Mouse (Mus musculus): ENCODE measurements around the gene Arhgef7. TPM values are rescaled to one million over a fixed set of nuclear protein-coding genes. Genes with fewer than 3 reads are reported as not detected.
A peak's percentile ranks its signal among the peaks of the same experiment; 100 is the strongest.
"Not testable (repeated sequence)": the region's sequence is repeated elsewhere in the genome, so short reads cannot be mapped to it uniquely, and the experiment has no call there.

Arhgef7 gene
- polyA plus RNA-seq, 1 experiment from 2014 or later = 67.2 TPM

DNA sequence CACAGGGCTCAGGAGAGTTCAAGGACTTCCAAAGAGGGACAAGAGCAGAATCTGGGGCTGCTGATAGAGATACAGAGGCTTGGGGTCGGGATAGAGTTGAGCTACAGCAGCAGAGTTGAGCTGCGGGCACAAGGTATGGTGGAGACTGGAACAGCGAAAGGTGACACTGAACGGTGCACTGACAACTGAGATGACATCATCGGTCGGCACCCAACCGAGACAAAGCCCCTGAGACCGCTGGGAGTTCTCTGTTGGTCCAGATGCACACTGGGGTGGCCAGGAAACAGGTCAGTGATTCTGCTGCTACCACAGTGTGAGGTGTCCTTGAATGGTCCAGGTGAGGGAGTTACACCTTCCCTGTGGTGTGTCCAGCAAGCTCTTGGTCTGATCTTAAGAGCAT is 115.2 kb downstream of the Arhgef7 start:
- Histone ChIP-seq H3K27me3 (ENCODE audit: control insufficient read depth, insufficient read depth, low read depth, low read length) (no peaks in the 10 kb centered on the region), H3K4me3 (ENCODE audit: low read depth, low read length) (no peak overlapping the region), H3K9me3 (replicated peaks; ENCODE audit: control insufficient read depth, low read length, poor library complexity, severe bottlenecking) (no peaks in the 10 kb centered on the region), H3K9ac (ENCODE audit: low read depth, low read length) (no peak overlapping the region), H3K27ac (ENCODE audit: low read length) (no peak overlapping the region), H3K4me1 (ENCODE audit: control insufficient read depth, insufficient read depth, low read length) (peaks cover 14% of the 10 kb centered on the region), H3K4me2 (ENCODE audit: low read length) (no peak overlapping the region), H3K36me3 (ENCODE audit: control insufficient read depth, insufficient read depth, low read length) (no peaks in the 10 kb centered on the region)
- WGBS = 82% methylated on average over 8 of the region's 8 CpGs
- no peak for ATAC-seq

DNA sequence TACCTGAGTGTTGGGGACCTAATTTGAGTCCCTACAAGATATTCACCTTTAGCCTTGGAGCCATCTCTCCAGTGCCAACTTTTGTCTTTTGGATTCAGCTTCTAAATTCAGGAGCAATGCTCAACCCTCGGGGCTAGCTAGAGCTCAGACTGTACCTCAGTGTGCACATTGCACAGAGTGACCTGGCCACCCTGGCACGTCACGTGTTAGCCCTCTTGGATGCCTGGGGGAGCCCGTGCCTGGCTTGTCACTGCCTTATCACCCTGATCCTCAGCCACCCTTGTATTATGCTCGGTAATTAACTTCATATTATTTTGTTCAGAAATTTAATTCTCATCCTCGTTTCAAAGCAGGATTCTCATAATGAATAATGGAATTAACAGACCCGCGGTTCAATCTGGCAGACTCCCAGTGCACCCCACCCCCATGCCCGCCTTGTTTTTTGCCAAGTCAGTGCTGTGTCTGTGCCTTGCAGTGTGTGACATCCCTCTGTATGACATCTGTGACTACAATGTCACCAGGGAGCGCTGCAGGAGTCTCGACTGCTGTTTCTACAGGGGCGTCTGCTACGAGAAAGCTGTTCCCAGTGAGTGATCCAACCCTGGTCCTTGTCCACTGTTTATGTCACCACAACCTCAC is 116.3 kb downstream of the Arhgef7 start:
- no peaks in the 10 kb centered on the region for H3K27me3 ChIP-seq (ENCODE audit: control insufficient read depth, insufficient read depth, low read depth, low read length)
- H3K4me2 ChIP-seq (ENCODE audit: low read length) = no peak overlapping the region
- H3K27ac ChIP-seq (ENCODE audit: low read length) = no peak overlapping the region
- H3K9me3 ChIP-seq (replicated peaks; ENCODE audit: control insufficient read depth, low read length, poor library complexity, severe bottlenecking) = no peaks in the 10 kb centered on the region
- peaks cover 14% of the 10 kb centered on the region for H3K4me1 ChIP-seq (ENCODE audit: control insufficient read depth, insufficient read depth, low read length)
- WGBS = 56% methylated on average over 13 of the region's 13 CpGs
- no peaks in the 10 kb centered on the region for H3K36me3 ChIP-seq (ENCODE audit: control insufficient read depth, insufficient read depth, low read length)
- H3K9ac ChIP-seq (ENCODE audit: low read depth, low read length) = no peak overlapping the region
- ATAC-seq = peak; percentile 49; the same call in 1 of the 2 replicates
- H3K4me3 ChIP-seq (ENCODE audit: low read depth, low read length) = no peak overlapping the region

DNA sequence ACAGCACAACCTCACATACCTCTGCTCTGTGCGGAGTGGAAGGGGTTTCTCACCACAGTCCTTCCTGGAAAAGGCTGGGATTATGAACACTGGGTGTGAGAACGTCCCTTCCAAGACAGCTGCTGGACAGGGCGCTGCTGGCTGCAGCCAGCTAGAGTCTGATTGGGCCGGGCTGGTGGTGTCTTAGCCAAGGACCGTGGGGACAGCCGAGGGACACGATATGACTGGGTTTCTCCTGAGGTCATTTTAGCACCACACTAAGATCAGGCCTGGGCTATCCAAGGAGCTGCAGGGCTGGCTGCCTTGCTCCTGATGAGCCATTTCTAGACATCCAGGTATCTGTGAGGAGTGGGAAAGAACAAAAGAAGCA is 116.8 kb downstream of the Arhgef7 start:
- Histone ChIP-seq H3K9ac (ENCODE audit: low read depth, low read length) (no peak overlapping the region), H3K9me3 (replicated peaks; ENCODE audit: control insufficient read depth, low read length, poor library complexity, severe bottlenecking) (no peaks in the 10 kb centered on the region), H3K27me3 (ENCODE audit: control insufficient read depth, insufficient read depth, low read depth, low read length) (no peaks in the 10 kb centered on the region), H3K27ac (ENCODE audit: low read length) (no peak overlapping the region), H3K4me1 (ENCODE audit: control insufficient read depth, insufficient read depth, low read length) (peaks cover 14% of the 10 kb centered on the region), H3K4me3 (ENCODE audit: low read depth, low read length) (no peak overlapping the region), H3K36me3 (ENCODE audit: control insufficient read depth, insufficient read depth, low read length) (no peaks in the 10 kb centered on the region), H3K4me2 (ENCODE audit: low read length) (no peak overlapping the region)
- ATAC-seq = 0 out of 2 replicates have a peak, but pooled peaks have one; percentile 12
- WGBS = 85% methylated on average over 7 of the region's 7 CpGs

- Histone ChIP-seq H3K4me3 (ENCODE audit: low read depth, low read length) (no peak overlapping the region), H3K9ac (ENCODE audit: low read depth, low read length) (no peak overlapping the region), H3K36me3 (ENCODE audit: control insufficient read depth, insufficient read depth, low read length) (no peaks in the 10 kb centered on the region), H3K27me3 (ENCODE audit: control insufficient read depth, insufficient read depth, low read depth, low read length) (no peaks in the 10 kb centered on the region), H3K4me1 (ENCODE audit: control insufficient read depth, insufficient read depth, low read length) (peaks cover 6% of the 10 kb centered on the region), H3K4me2 (ENCODE audit: low read length) (no peak overlapping the region), H3K9me3 (replicated peaks; ENCODE audit: control insufficient read depth, low read length, poor library complexity, severe bottlenecking) (no peaks in the 10 kb centered on the region), H3K27ac (ENCODE audit: low read length) (no peak overlapping the region)
- ATAC-seq = no peak
- 95% methylated on average over 6 of the region's 6 CpGs for WGBS
These were observed 119.3 kb downstream of the Arhgef7 start for GRCm38 (mm10) chr8:11846807-11847206.

DNA sequence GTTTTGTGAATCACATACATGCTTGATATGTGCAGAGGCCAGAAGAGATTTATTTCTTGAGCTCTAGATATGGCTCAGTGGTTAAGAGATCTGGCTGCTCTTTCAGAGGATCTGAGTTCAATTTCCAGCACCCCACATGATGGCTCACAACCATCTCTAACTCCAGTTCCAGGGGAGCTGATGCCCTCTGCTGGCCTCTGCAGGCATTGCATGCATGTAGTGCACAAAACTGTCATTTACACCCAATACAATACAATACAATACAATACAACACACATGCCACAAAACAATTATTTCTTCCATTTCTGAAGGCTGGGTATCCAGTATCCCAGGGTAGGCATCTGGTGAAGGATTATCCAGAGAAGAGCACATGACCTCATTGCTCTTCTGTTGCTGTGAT is 140.3 kb downstream of the Arhgef7 start:
- ATAC-seq = no peak
- H3K9me3 ChIP-seq (replicated peaks; ENCODE audit: control insufficient read depth, low read length, poor library complexity, severe bottlenecking) = no peaks in the 10 kb centered on the region
- no peaks in the 10 kb centered on the region for H3K4me1 ChIP-seq (ENCODE audit: control insufficient read depth, insufficient read depth, low read length)
- no peak overlapping the region for H3K4me3 ChIP-seq (ENCODE audit: low read depth, low read length)
- H3K36me3 ChIP-seq (ENCODE audit: control insufficient read depth, insufficient read depth, low read length) = no peaks in the 10 kb centered on the region
- no peaks in the 10 kb centered on the region for H3K27me3 ChIP-seq (ENCODE audit: control insufficient read depth, insufficient read depth, low read depth, low read length)
- no peak overlapping the region for H3K9ac ChIP-seq (ENCODE audit: low read depth, low read length)
- no peak overlapping the region for H3K4me2 ChIP-seq (ENCODE audit: low read length)
- no peak overlapping the region for H3K27ac ChIP-seq (ENCODE audit: low read length)

GRCm38 (mm10) chr8:11874227-11874626 is 146.7 kb downstream of the Arhgef7 start:
- not testable (repeated sequence) for H3K4me1 ChIP-seq (ENCODE audit: control insufficient read depth, insufficient read depth, low read length); H3K9ac ChIP-seq (ENCODE audit: low read depth, low read length); H3K36me3 ChIP-seq (ENCODE audit: control insufficient read depth, insufficient read depth, low read length); H3K27me3 ChIP-seq (ENCODE audit: control insufficient read depth, insufficient read depth, low read depth, low read length); H3K9me3 ChIP-seq (replicated peaks; ENCODE audit: control insufficient read depth, low read length, poor library complexity, severe bottlenecking); H3K4me2 ChIP-seq (ENCODE audit: low read length); ATAC-seq; H3K27ac ChIP-seq (ENCODE audit: low read length); H3K4me3 ChIP-seq (ENCODE audit: low read depth, low read length)
- WGBS = 93% methylated on average over 6 of the region's 6 CpGs

GRCm38 (mm10) chr8:11884646-11885045 is 157.1 kb downstream of the Arhgef7 start:
- H3K4me2 ChIP-seq (ENCODE audit: low read length) = no peak overlapping the region
- ATAC-seq = no peak
- 95% methylated on average over 3 of the region's 3 CpGs for WGBS
- no peak overlapping the region for H3K9ac ChIP-seq (ENCODE audit: low read depth, low read length)
- no peak overlapping the region for H3K27ac ChIP-seq (ENCODE audit: low read length)
- H3K27me3 ChIP-seq (ENCODE audit: control insufficient read depth, insufficient read depth, low read depth, low read length) = no peaks in the 10 kb centered on the region
- no peak overlapping the region for H3K4me3 ChIP-seq (ENCODE audit: low read depth, low read length)
- H3K36me3 ChIP-seq (ENCODE audit: control insufficient read depth, insufficient read depth, low read length) = no peaks in the 10 kb centered on the region
- H3K9me3 ChIP-seq (replicated peaks; ENCODE audit: control insufficient read depth, low read length, poor library complexity, severe bottlenecking) = peaks cover 5% of the 10 kb centered on the region; the same call in 1 of the 2 replicates
- peaks cover 15% of the 10 kb centered on the region for H3K4me1 ChIP-seq (ENCODE audit: control insufficient read depth, insufficient read depth, low read length)

Other genes starting within 250 kb of the Arhgef7 start
- 0.53 and 0.77 TPM in 2 replicates for gene Rab20, start 249.0 kb upstream of the Arhgef7 start, polyA plus RNA-seq (2015; fragmentation: Nextera tagmentation; extraction: Ambion mirVana)
- gene Naxd, start 230.2 kb upstream of the Arhgef7 start, polyA plus RNA-seq (2015; fragmentation: Nextera tagmentation; extraction: Ambion mirVana) = 129 and 132 TPM in 2 replicates
- gene Cars2, start 176.9 kb upstream of the Arhgef7 start, polyA plus RNA-seq (2015; fragmentation: Nextera tagmentation; extraction: Ambion mirVana) = 21.8 and 22.4 TPM in 2 replicates
- gene Ing1, start 172.2 kb upstream of the Arhgef7 start, polyA plus RNA-seq (2015; fragmentation: Nextera tagmentation; extraction: Ambion mirVana) = 39.3 and 42.4 TPM in 2 replicates
- 90.9 and 98.1 TPM in 2 replicates for gene Ankrd10, start 92.0 kb upstream of the Arhgef7 start, polyA plus RNA-seq (2015; fragmentation: Nextera tagmentation; extraction: Ambion mirVana)
- gene 1700016D06Rik, start 26.7 kb upstream of the Arhgef7 start, polyA plus RNA-seq (2015; fragmentation: Nextera tagmentation; extraction: Ambion mirVana) = not detected in 2 replicates
- gene Tex29, start 112.8 kb downstream of the Arhgef7 start, polyA plus RNA-seq (2015; fragmentation: Nextera tagmentation; extraction: Ambion mirVana) = 0.23 and 0.36 TPM in 2 replicates

All from midbrain, embryonic 16.5 days (tissue).